Mouse (Mus musculus) lung, postnatal 0 days (tissue): ENCODE data around the gene Ifi47.

Experiments
- CTCF ChIP-seq: IDR thresholded peaks from 2 replicates; pipeline ENCODE4 v1.5.1; 2016; ENCODE audit warnings: antibody characterized with exemption, mild to moderate bottlenecking
- EP300 ChIP-seq: IDR thresholded peaks from 2 replicates; pipeline ENCODE4 v1.6.1; 2016; ENCODE audit warnings: antibody characterized with exemption, mild to moderate bottlenecking, control low read depth

GRCm38 (mm10) chr11:49119635-49120034, 43.2 kb downstream of the Ifi47 start:
- TF ChIP-seq CTCF = no peak
- no peak for TF ChIP-seq EP300
